Mouse (Mus musculus) limb, embryonic 13.5 days (tissue): Measurements from ENCODE around the gene Vars. TPM values are rescaled to one million over a fixed set of nuclear protein-coding genes. Genes with fewer than 3 reads are reported as not detected.

Experiments
- ATAC-seq: fragments of 200-750 bp; cut with Nextera tagmentation; 2 replicates; pipeline ENCODE4 v1.8.0; 2017; ENCODE audit warnings: low read depth, moderate number of reproducible peaks, moderate TSS enrichment; ENCODE audit not compliant: low FRiP score
- H3K27ac ChIP-seq: fragments of 300-500 bp; sonication (generic); 2 replicates; pipeline ENCODE4 v1.5.1; 2015; ENCODE audit warnings: inconsistent platforms, mild to moderate bottlenecking, moderate library complexity
- H3K27me3 ChIP-seq: fragments of 300-500 bp; sonication (generic); 2 replicates; pipeline ENCODE4 v1.6.1; 2015; ENCODE audit warnings: mild to moderate bottlenecking, inconsistent platforms
- H3K36me3 ChIP-seq: fragments of 300-500 bp; sonication (generic); 2 replicates; pipeline ENCODE4 v1.6.1; 2015; ENCODE audit warnings: inconsistent platforms, mild to moderate bottlenecking, moderate library complexity
- H3K4me1 ChIP-seq: fragments of 300-500 bp; sonication (generic); 2 replicates; pipeline ENCODE4 v1.6.1; 2015; ENCODE audit warnings: inconsistent platforms
- H3K4me2 ChIP-seq: fragments of 300-500 bp; sonication (generic); replicated peaks from 2 replicates; pipeline ENCODE4 v1.6.1; 2015; ENCODE audit warnings: inconsistent platforms, mild to moderate bottlenecking, moderate library complexity
- H3K4me3 ChIP-seq: fragments of 300-500 bp; sonication (generic); 2 replicates; pipeline ENCODE4 v1.5.1; 2015; ENCODE audit warnings: moderate library complexity, mild to moderate bottlenecking, inconsistent platforms
- H3K9ac ChIP-seq: fragments of 300-500 bp; sonication (generic); 2 replicates; pipeline ENCODE4 v1.6.1; 2015; ENCODE audit warnings: mild to moderate bottlenecking, inconsistent platforms
- H3K9me3 ChIP-seq: fragments of 300-500 bp; sonication (generic); 2 replicates; pipeline ENCODE4 v1.6.1; 2016; ENCODE audit warnings: inconsistent platforms
- WGBS: fragments of 180-500 bp; shearing (Covaris S2); methylation state at CpG from one replicate; pipeline ENCODE4 v1.1.7; 2015; 5-methylcytosine and 5-hydroxymethylcytosine counted together
- polyA plus RNA-seq: library from polyadenylated mRNA; unstranded; fragments of >200 nt; fragmentation: Nextera tagmentation; extraction: Ambion mirVana; gene quantifications from 2 replicates; pipeline ENCODE4 v1.2.1, GENCODE M21; 2015

Gene Vars
- polyA plus RNA-seq, 1 experiment from 2014 or later: 110 TPM

DNA sequence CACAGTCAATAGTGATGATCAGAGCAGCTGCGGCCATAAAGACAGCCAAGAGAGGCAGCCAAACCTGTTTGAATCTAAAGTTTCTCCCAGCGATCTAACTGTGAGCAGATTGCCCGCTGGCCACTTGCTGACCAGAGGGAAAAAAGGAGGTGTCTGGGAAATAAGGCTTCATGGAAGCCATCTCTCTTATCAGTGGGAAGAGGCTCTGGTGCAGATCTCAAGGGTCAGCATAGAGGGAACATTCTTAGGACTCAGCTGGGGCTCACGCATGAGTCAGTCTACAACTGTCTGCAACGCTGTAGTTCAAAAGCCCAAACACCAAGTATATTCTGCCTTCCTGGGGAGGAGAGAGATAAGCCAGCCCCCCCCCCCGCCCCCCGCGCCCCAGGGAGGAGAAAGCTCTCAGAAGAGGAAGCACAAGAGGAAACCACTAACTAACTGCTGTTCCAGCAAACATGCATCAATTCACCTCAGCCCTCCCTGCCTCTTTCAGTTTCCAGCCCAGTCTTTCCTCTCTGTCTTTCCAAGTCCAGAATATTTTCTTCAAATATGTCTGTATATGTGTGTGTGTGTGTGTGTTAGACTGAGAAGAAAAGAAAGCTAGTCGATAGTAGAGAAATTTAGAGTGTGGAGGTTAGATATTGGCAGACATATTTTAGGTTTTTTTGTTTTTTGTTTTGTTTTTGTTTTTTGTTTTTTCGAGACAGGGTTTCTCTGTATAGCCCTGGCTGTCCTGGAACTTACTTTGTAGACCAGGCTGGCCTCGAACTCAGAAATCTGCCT, 47.6 kb downstream of the Vars start:
- H3K9me3 ChIP-seq: no peaks in the 10 kb centered on the region
- no peak for ATAC-seq
- no peak overlapping the region; the same call in none of the 2 replicates for H3K4me2 ChIP-seq
- H3K4me1 ChIP-seq: peaks cover 56% of the 10 kb centered on the region
- H3K9ac ChIP-seq: 0 out of 2 replicates have a peak overlapping the region, but pooled peaks have one; percentile 6
- peaks cover 13% of the 10 kb centered on the region for H3K36me3 ChIP-seq
- peak overlapping the region; percentile 79 for H3K27ac ChIP-seq
- WGBS: 33% methylated on average over 11 of the region's 11 CpGs
- no peaks in the 10 kb centered on the region for H3K27me3 ChIP-seq
- H3K4me3 ChIP-seq: no peak overlapping the region

GRCm38 (mm10) chr17:35048932-35049440, 48.2 kb downstream of the Vars start:
- H3K4me1 ChIP-seq: peaks cover 56% of the 10 kb centered on the region
- WGBS: 76% methylated on average over 5 of the region's 5 CpGs
- H3K4me2 ChIP-seq: peak overlapping the region; percentile 90
- peak overlapping the region; percentile 68; the same call in 1 of the 2 replicates for H3K4me3 ChIP-seq
- H3K9ac ChIP-seq: no peak overlapping the region
- H3K9me3 ChIP-seq: no peaks in the 10 kb centered on the region
- H3K27ac ChIP-seq: peak overlapping the region; percentile 98
- peaks cover 20% of the 10 kb centered on the region for H3K36me3 ChIP-seq
- ATAC-seq: no peak
- H3K27me3 ChIP-seq: no peaks in the 10 kb centered on the region

- peaks cover 26% of the 10 kb centered on the region for H3K36me3 ChIP-seq
- peak within 1 kb of the TSS; percentile 68 for H3K4me3 ChIP-seq
- H3K27me3 ChIP-seq: no peaks in the 10 kb centered on the region
- H3K27ac ChIP-seq: peak within 1 kb of the TSS; percentile 98
- peaks cover 56% of the 10 kb centered on the region for H3K4me1 ChIP-seq
- peak within 1 kb of the TSS; percentile 90 for H3K4me2 ChIP-seq
- ATAC-seq: peak; percentile 30
- H3K9ac ChIP-seq: peak within 1 kb of the TSS; percentile 86
- 2% methylated on average over 11 of the region's 11 CpGs for WGBS
- no peaks in the 10 kb centered on the region for H3K9me3 ChIP-seq
These were observed 48.8 kb downstream of the Vars start, which contains the start of gene Clic1 for GRCm38 (mm10) chr17:35049561-35050016. Clic1 (plus strand) TSS chr17:35049966.

DNA sequence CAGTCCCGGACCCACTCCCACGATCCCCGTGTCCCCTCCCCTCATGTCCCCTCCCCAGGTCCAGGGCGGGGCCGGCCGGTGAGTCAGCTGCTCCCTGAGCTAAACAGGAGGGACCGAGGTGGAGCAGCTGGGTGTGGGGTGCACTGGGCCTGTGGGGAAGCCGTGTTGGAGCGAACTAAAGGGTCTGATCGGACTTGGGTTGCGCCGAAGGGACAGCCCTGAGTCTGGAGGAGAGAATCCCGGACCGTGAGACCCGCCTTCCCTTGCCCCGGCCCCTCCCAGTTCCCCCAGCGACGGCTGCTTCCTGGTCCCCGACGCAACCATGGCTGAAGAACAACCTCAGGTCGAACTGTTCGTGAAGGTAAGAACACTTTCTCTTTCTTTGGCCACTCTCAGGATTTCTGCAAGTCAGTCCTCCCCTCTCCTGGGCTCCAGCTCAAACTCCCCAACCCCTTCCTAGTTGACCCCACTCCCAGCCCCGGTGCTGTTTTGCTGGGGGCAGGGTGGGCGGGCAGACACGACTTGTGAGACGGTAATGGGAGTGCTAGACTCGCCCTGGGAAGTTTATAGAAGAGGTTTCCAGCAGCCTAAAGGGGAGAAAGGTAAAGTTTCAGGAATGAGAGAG, 49.5 kb downstream of the Vars start:
- Histone ChIP-seq H3K4me2 (peak overlapping the region; percentile 90), H3K27ac (peak overlapping the region; percentile 98), H3K36me3 (peaks cover 31% of the 10 kb centered on the region), H3K9ac (peak overlapping the region; percentile 86), H3K4me3 (peak overlapping the region; percentile 68), H3K27me3 (no peaks in the 10 kb centered on the region), H3K9me3 (no peaks in the 10 kb centered on the region), H3K4me1 (peaks cover 49% of the 10 kb centered on the region)
- under 1% methylated on average over 27 of the region's 27 CpGs for WGBS
- peak; percentile 5; the same call in 1 of the 2 replicates for ATAC-seq

DNA sequence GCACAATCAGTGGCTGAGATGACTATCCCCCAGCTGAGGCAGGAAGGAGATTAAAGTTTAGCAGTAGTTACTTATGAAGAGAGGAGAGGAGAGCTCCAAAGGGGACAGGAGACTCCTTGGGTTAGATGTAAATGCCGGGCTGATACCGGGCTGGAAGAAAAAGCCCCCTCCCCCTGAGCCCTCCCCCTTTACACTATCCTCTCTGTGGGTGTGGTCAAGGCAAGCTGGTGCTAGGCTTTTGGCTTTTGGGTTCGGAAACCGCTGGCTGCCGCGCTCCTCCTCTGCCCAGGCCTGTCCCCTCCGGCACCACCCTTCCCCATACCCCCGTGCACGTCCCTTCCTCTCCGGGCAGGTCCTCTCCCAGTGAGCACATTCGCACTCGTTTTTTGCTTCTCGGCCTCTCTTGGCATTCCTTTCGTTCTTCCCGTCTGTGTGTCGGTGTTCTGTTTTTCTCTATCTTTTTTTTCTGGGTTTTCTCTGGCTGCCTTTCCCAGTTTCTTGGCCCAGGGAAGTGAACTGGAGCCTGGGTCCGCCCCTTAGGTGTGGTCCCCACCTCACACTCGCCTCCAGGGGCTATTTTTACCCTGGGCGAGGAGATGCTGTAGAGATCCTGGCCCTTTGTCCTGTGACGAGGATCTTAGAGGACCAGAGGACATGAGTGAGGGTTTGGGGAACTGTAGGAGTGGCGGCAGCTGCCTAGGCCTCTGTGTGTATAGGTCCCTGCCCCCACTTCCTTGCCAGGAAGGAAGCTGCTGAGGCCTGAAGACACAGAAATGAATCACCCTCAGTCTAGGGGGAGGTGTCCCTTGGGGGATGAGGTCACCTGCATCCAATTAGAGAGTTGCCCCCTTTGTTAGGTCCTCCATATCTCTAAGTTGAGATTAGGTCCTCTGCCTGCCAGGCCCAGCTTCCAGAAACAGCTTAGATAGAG, 50.6 kb downstream of the Vars start:
- Histone ChIP-seq H3K9ac (peak overlapping the region; percentile 86), H3K27me3 (no peaks in the 10 kb centered on the region), H3K4me2 (peak overlapping the region; percentile 90), H3K9me3 (no peaks in the 10 kb centered on the region), H3K36me3 (peaks cover 43% of the 10 kb centered on the region), H3K27ac (peak overlapping the region; percentile 98), H3K4me1 (peaks cover 40% of the 10 kb centered on the region), H3K4me3 (peak overlapping the region; percentile 68)
- ATAC-seq: no peak; the same call in 1 of the 2 replicates
- WGBS: 1% methylated on average over 21 of the region's 21 CpGs

GRCm38 (mm10) chr17:35052271-35052798, 51.5 kb downstream of the Vars start:
- H3K4me1 ChIP-seq: peaks cover 34% of the 10 kb centered on the region
- H3K27me3 ChIP-seq: no peaks in the 10 kb centered on the region
- peaks cover 51% of the 10 kb centered on the region for H3K36me3 ChIP-seq
- H3K4me2 ChIP-seq: peak overlapping the region; percentile 90
- no peaks in the 10 kb centered on the region for H3K9me3 ChIP-seq
- peak overlapping the region; percentile 68 for H3K4me3 ChIP-seq
- WGBS: 87% methylated on average over 12 of the region's 12 CpGs
- peak overlapping the region; percentile 98 for H3K27ac ChIP-seq
- ATAC-seq: no peak
- peak overlapping the region; percentile 86 for H3K9ac ChIP-seq

GRCm38 (mm10) chr17:35055691-35056495, 55.1 kb downstream of the Vars start:
- Histone ChIP-seq H3K36me3 (peaks cover 68% of the 10 kb centered on the region), H3K9ac (no peak overlapping the region)

DNA sequence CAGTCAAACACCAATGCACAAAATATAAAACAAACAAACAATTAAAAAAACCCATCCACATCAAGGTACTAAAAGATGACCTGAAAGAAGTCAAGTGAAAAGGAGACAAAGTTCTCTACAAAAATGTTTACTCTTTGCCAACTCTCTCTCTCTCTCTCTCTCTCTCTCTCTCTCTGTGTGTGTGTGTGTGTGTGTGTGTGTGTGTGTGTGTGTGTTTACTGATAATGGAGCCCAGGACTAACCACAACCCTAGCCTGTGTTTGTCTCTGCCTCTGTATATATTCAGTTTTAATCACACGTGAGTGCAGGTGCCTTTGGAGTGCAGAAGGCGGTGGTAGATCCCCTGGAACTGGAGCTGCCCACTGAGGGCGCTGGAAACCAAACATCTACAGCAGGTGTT, 56.3 kb downstream of the Vars start:
- H3K9ac ChIP-seq: no peak overlapping the region
- H3K27ac ChIP-seq: no peak overlapping the region
- 82% methylated on average over 3 of the region's 3 CpGs for WGBS
- no peaks in the 10 kb centered on the region for H3K9me3 ChIP-seq
- ATAC-seq: no peak
- 0 out of 2 replicates have a peak, but pooled peaks cover 4% of the 10 kb centered on the region for H3K27me3 ChIP-seq
- peaks cover 77% of the 10 kb centered on the region for H3K36me3 ChIP-seq
- no peak overlapping the region for H3K4me3 ChIP-seq
- H3K4me2 ChIP-seq: no peak overlapping the region
- peaks cover 29% of the 10 kb centered on the region for H3K4me1 ChIP-seq

More at GRCm38 (mm10) chr17:35055691-35056495, 55.1 kb downstream of the Vars start:
- no peak overlapping the region for H3K27ac ChIP-seq
- H3K9me3 ChIP-seq: no peaks in the 10 kb centered on the region
- ATAC-seq: no peak
- no peaks in the 10 kb centered on the region for H3K27me3 ChIP-seq
- no peak overlapping the region for H3K4me3 ChIP-seq
- peaks cover 25% of the 10 kb centered on the region for H3K4me1 ChIP-seq
- no peak overlapping the region for H3K4me2 ChIP-seq
- 92% methylated on average over 7 of the region's 7 CpGs for WGBS

GRCm38 (mm10) chr17:35058316-35058715, 57.5 kb downstream of the Vars start:
- Histone ChIP-seq H3K27me3 (peaks cover 9% of the 10 kb centered on the region), H3K9me3 (no peaks in the 10 kb centered on the region), H3K27ac (no peak overlapping the region), H3K4me1 (peaks cover 25% of the 10 kb centered on the region), H3K4me2 (peak overlapping the region; percentile 99), H3K36me3 (peaks cover 77% of the 10 kb centered on the region), H3K9ac (no peak overlapping the region), H3K4me3 (peak overlapping the region; percentile 64)
- WGBS: 66% methylated on average over 9 of the region's 9 CpGs
- ATAC-seq: no peak

DNA sequence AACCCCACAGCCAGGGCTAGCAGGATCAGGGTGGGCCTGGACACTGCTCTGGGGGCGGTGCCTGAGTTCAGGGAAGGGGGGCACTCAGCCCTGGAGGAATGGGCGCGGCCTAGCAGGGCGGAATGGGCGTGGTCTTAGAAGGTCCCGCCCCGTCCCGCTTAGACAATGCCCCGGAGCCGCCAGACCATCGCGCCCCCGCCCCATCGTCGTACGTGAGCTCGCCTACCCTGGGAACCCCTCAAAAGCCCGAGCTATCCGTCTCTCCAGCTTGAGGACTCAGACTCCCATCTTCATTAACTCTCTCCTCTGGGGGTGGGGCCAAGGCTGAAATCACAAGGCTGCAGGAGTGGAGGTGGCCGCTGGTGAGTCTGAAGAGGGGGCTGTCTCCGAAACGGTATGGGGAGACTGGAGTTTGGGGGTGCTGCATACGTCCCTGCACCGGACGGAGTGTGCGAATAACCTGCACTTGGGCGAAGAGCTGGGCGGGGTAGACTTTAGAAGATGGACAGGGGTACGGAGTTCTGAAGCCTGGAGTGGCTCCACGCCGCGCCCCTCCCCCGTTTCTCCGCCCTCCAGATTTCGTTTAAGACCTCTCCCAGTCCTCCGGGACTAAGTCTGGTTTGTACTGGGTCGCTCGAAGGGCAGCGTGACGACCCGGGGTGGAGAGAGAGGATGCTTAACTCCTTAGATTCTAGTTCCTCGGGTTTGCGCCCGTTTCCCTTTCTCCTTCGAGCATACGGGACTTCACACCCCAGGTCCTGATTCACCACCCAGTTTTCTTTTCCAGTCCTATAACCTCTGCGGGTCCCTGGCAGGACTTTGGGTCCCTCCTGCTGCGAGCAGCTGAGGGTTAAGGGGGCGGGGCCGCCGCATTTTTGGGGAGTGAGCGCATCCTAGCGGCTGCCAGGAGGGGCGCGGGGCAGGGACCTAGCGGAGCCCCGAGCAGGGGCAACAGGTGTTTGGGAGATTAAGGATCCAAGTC, 58.4 kb downstream of the Vars start, which contains the start of gene Ddah2:
Gene Ddah2, plus strand, starts transcription at position 125 of the 982 bp plus-strand sequence.
- peak within 1 kb of the TSS; percentile 92 for H3K27ac ChIP-seq
- WGBS: under 1% methylated on average over 57 of the region's 57 CpGs
- H3K27me3 ChIP-seq: peaks cover 18% of the 10 kb centered on the region
- H3K9ac ChIP-seq: peak within 1 kb of the TSS; percentile 80
- H3K4me1 ChIP-seq: peaks cover 28% of the 10 kb centered on the region
- H3K9me3 ChIP-seq: no peaks in the 10 kb centered on the region
- peak within 1 kb of the TSS; percentile 99 for H3K4me2 ChIP-seq
- H3K4me3 ChIP-seq: peak within 1 kb of the TSS; percentile 64
- H3K36me3 ChIP-seq: peaks cover 73% of the 10 kb centered on the region
- peak; percentile 91 for ATAC-seq
